Mouse (Mus musculus) forebrain, postnatal 0 days (tissue): ENCODE results near the gene Gsg1. TPM values are rescaled to one million over a fixed set of nuclear protein-coding genes. Genes with fewer than 3 reads are reported as not detected.

Experiments used
- ATAC-seq: fragments of 200-750 bp; cut with Nextera tagmentation; 2 replicates; pipeline ENCODE4 v1.8.0; 2017; ENCODE audit warnings: mild to moderate bottlenecking, moderate library complexity
- DNase-seq: peaks from one replicate; pipeline ENCODE4 v3.0.0-alpha.2; 2015
- H3K27ac ChIP-seq: fragments of 300-500 bp; sonication (generic); 2 replicates; pipeline ENCODE4 v1.5.1; 2014; ENCODE audit warnings: low read depth, mild to moderate bottlenecking, antibody characterized with exemption, low read length, moderate library complexity, mixed read lengths
- H3K27me3 ChIP-seq: fragments of 300-500 bp; sonication (generic); 2 replicates; pipeline ENCODE4 v1.6.1; 2014; ENCODE audit warnings: mild to moderate bottlenecking, low read length, mixed read lengths; ENCODE audit not compliant: insufficient read depth
- H3K36me3 ChIP-seq: fragments of 300-500 bp; sonication (generic); 2 replicates; pipeline ENCODE4 v1.6.1; 2014; ENCODE audit warnings: mild to moderate bottlenecking, moderate library complexity; ENCODE audit not compliant: insufficient read depth
- H3K4me1 ChIP-seq: fragments of 300-500 bp; sonication (generic); 2 replicates; pipeline ENCODE4 v1.6.1; 2014; ENCODE audit warnings: antibody characterized with exemption; ENCODE audit not compliant: insufficient read depth
- H3K4me2 ChIP-seq: fragments of 300-500 bp; sonication (generic); 2 replicates; pipeline ENCODE4 v1.6.1; 2014; ENCODE audit warnings: low read depth, mild to moderate bottlenecking, moderate library complexity
- H3K4me3 ChIP-seq: fragments of 300-500 bp; sonication (generic); 2 replicates; pipeline ENCODE4 v1.5.1; 2014; ENCODE audit warnings: low read depth, low read length, mixed read lengths
- H3K9ac ChIP-seq: fragments of 300-500 bp; sonication (generic); 2 replicates; pipeline ENCODE4 v1.6.1; 2014; ENCODE audit warnings: mild to moderate bottlenecking
- H3K9me3 ChIP-seq: fragments of 300-500 bp; sonication (generic); 2 replicates; pipeline ENCODE4 v1.6.1; 2016; ENCODE audit warnings: low read length
- CTCF ChIP-seq: sonication (generic); IDR thresholded peaks from 2 replicates; pipeline ENCODE4 v1.5.1; 2016; ENCODE audit warnings: antibody characterized with exemption, control low read depth, low read depth
- WGBS: fragments of 180-500 bp; shearing (Covaris S2); extraction: QIAGEN DNeasy Blood & Tissue Kit; methylation state at CpG from one replicate; pipeline ENCODE4 v1.1.7; 2014; 5-methylcytosine and 5-hydroxymethylcytosine counted together
- polyA plus RNA-seq: library from polyadenylated mRNA; unstranded; fragments of >200 nt; fragmentation: Nextera tagmentation; extraction: Ambion mirVana; gene quantifications from 2 replicates; pipeline ENCODE4 v1.2.1, GENCODE M21; 2015
- total RNA-seq: library from RNA; depleted of rRNA; stranded (reverse); fragments of >200 nt; gene quantifications from 2 replicates; pipeline ENCODE4 v1.2.3, GENCODE M21; 2014

Gene Gsg1
- total and polyA plus RNA-seq, 2 experiments from 2014 or later: 0.19 to 0.46 TPM

- H3K9me3 ChIP-seq: no peaks in the 10 kb centered on the region
- TF ChIP-seq CTCF: no peak
- ATAC-seq (no peak), DNase-seq (no peak)
- WGBS: 96% methylated on average over 6 of the region's 6 CpGs
- no peak overlapping the region for H3K4me3 ChIP-seq
- H3K4me2 ChIP-seq: no peak overlapping the region
- no peaks in the 10 kb centered on the region for H3K36me3 ChIP-seq
- no peaks in the 10 kb centered on the region for H3K27me3 ChIP-seq
- H3K4me1 ChIP-seq: no peaks in the 10 kb centered on the region
- H3K9ac ChIP-seq: no peak overlapping the region
- H3K27ac ChIP-seq: no peak overlapping the region
Measured at GRCm38 (mm10) chr6:135273066-135273465, 18.9 kb upstream of the Gsg1 start.

- Histone ChIP-seq H3K27me3 (no peaks in the 10 kb centered on the region), H3K4me1 (no peaks in the 10 kb centered on the region), H3K27ac (no peak overlapping the region), H3K9ac (no peak overlapping the region), H3K4me2 (no peak overlapping the region), H3K4me3 (no peak overlapping the region), H3K9me3 (no peaks in the 10 kb centered on the region), H3K36me3 (no peaks in the 10 kb centered on the region)
- TF ChIP-seq CTCF: no peak
- ATAC-seq: no peak
- DNase-seq: no peak
- WGBS: 51% methylated on average over 2 of the region's 2 CpGs
Measured at GRCm38 (mm10) chr6:135271761-135272160, 17.6 kb upstream of the Gsg1 start.

GRCm38 (mm10) chr6:135269626-135270025 lies 15.5 kb upstream of the Gsg1 start:
- DNase-seq (no peak), ATAC-seq (no peak)
- WGBS: 28% methylated on average over 6 of the region's 6 CpGs
- no peaks in the 10 kb centered on the region for H3K27me3 ChIP-seq
- H3K9me3 ChIP-seq: no peaks in the 10 kb centered on the region
- no peaks in the 10 kb centered on the region for H3K36me3 ChIP-seq
- H3K4me2 ChIP-seq: no peak overlapping the region
- TF ChIP-seq CTCF: no peak
- H3K9ac ChIP-seq: no peak overlapping the region
- no peaks in the 10 kb centered on the region for H3K4me1 ChIP-seq
- no peak overlapping the region for H3K4me3 ChIP-seq
- H3K27ac ChIP-seq: no peak overlapping the region

- no peak for ATAC-seq
- H3K27me3 ChIP-seq: no peaks in the 10 kb centered on the region
- H3K4me3 ChIP-seq: no peak overlapping the region
- no peaks in the 10 kb centered on the region for H3K4me1 ChIP-seq
- H3K36me3 ChIP-seq: no peaks in the 10 kb centered on the region
- H3K9ac ChIP-seq: no peak overlapping the region
- DNase-seq: no peak
- no peak for TF ChIP-seq CTCF
- no peak overlapping the region for H3K4me2 ChIP-seq
- 0 out of 2 replicates have a peak overlapping the region, but pooled peaks have one; percentile 29 for H3K27ac ChIP-seq
- H3K9me3 ChIP-seq: no peaks in the 10 kb centered on the region
Measured at GRCm38 (mm10) chr6:135268392-135268791, 14.2 kb upstream of the Gsg1 start.

- DNase-seq: no peak
- 76% methylated on average over 3 of the region's 3 CpGs for WGBS
- Histone ChIP-seq H3K36me3 (no peaks in the 10 kb centered on the region), H3K9me3 (no peaks in the 10 kb centered on the region), H3K27me3 (no peaks in the 10 kb centered on the region), H3K27ac (no peak overlapping the region), H3K4me1 (no peaks in the 10 kb centered on the region), H3K4me3 (no peak overlapping the region), H3K4me2 (no peak overlapping the region), H3K9ac (no peak overlapping the region)
- no peak for ATAC-seq
- TF ChIP-seq CTCF: no peak
Measured at GRCm38 (mm10) chr6:135267221-135267620, 13.1 kb upstream of the Gsg1 start.

GRCm38 (mm10) chr6:135266056-135266455 lies 11.9 kb upstream of the Gsg1 start:
- H3K27me3 ChIP-seq: no peaks in the 10 kb centered on the region
- no peak overlapping the region for H3K4me2 ChIP-seq
- H3K27ac ChIP-seq: no peak overlapping the region
- no peaks in the 10 kb centered on the region for H3K9me3 ChIP-seq
- DNase-seq (no peak), ATAC-seq (no peak)
- 100% methylated on average over 1 of the region's 1 CpGs for WGBS
- no peak overlapping the region for H3K4me3 ChIP-seq
- no peak for TF ChIP-seq CTCF
- H3K36me3 ChIP-seq: no peaks in the 10 kb centered on the region
- H3K4me1 ChIP-seq: no peaks in the 10 kb centered on the region
- H3K9ac ChIP-seq: no peak overlapping the region

GRCm38 (mm10) chr6:135264136-135264535 lies 10.0 kb upstream of the Gsg1 start:
- no peak overlapping the region for H3K4me3 ChIP-seq
- ATAC-seq (no peak), DNase-seq (no peak)
- no peak overlapping the region for H3K9ac ChIP-seq
- H3K9me3 ChIP-seq: no peaks in the 10 kb centered on the region
- no peaks in the 10 kb centered on the region for H3K36me3 ChIP-seq
- peak; percentile 27 for TF ChIP-seq CTCF
- H3K4me2 ChIP-seq: no peak overlapping the region
- H3K4me1 ChIP-seq: no peaks in the 10 kb centered on the region
- H3K27ac ChIP-seq: no peak overlapping the region
- H3K27me3 ChIP-seq: no peaks in the 10 kb centered on the region
- 92% methylated on average over 6 of the region's 6 CpGs for WGBS

- no peak for TF ChIP-seq CTCF
Measured at GRCm38 (mm10) chr6:135262565-135262964, 8.4 kb upstream of the Gsg1 start.

More at GRCm38 (mm10) chr6:135262565-135262964, 8.4 kb upstream of the Gsg1 start:
- Histone ChIP-seq H3K4me1 (no peaks in the 10 kb centered on the region), H3K4me3 (no peak overlapping the region), H3K27me3 (no peaks in the 10 kb centered on the region), H3K27ac (no peak overlapping the region), H3K9ac (no peak overlapping the region), H3K9me3 (no peaks in the 10 kb centered on the region), H3K36me3 (no peaks in the 10 kb centered on the region), H3K4me2 (no peak overlapping the region)
- WGBS: 79% methylated on average over 2 of the region's 2 CpGs
- DNase-seq (no peak), ATAC-seq (no peak)
